Mouse (Mus musculus) liver, embryonic 11.5 days (tissue): ENCODE data around the gene Ptgds. TPM values are rescaled to one million over a fixed set of nuclear protein-coding genes. Genes with fewer than 3 reads are reported as not detected.
A peak's percentile ranks its signal among the peaks of the same experiment; 100 is the strongest.

Experiments used
- ATAC-seq: fragments of 200-750 bp; cut with Nextera tagmentation; replicated peaks from 2 replicates; pipeline ENCODE4 v1.8.0; 2017; ENCODE audit warnings: moderate number of reproducible peaks, mild to moderate bottlenecking, moderate TSS enrichment, moderate library complexity; ENCODE audit not compliant: low FRiP score
- DNase-seq: peaks from one replicate; pipeline ENCODE4 v3.0.0-alpha.2; 2017; ENCODE audit warnings: low spot score
- H3K27ac ChIP-seq: fragments of 300-500 bp; sonication (generic); 2 replicates; pipeline ENCODE4 v1.5.1; 2014; ENCODE audit warnings: mild to moderate bottlenecking, low read depth, low read length, control low read depth
- H3K27me3 ChIP-seq: fragments of 300-500 bp; sonication (generic); replicated peaks from 2 replicates; pipeline ENCODE4 v1.6.1; 2014; ENCODE audit warnings: low read length, mixed read lengths; ENCODE audit not compliant: control insufficient read depth, insufficient read depth
- H3K36me3 ChIP-seq: fragments of 300-500 bp; sonication (generic); 2 replicates; pipeline ENCODE4 v1.6.1; 2014; ENCODE audit warnings: mild to moderate bottlenecking, low read length, moderate library complexity, mixed read lengths; ENCODE audit not compliant: control insufficient read depth, insufficient read depth
- H3K4me1 ChIP-seq: fragments of 300-500 bp; sonication (generic); replicated peaks from 2 replicates; pipeline ENCODE4 v1.6.1; 2014; ENCODE audit warnings: low read length, mixed read lengths; ENCODE audit not compliant: control insufficient read depth, insufficient read depth
- H3K4me2 ChIP-seq: fragments of 300-500 bp; sonication (generic); 2 replicates; pipeline ENCODE4 v1.6.1; 2014; ENCODE audit warnings: mild to moderate bottlenecking, control low read depth, moderate library complexity
- H3K4me3 ChIP-seq: fragments of 300-500 bp; sonication (generic); 2 replicates; pipeline ENCODE4 v1.5.1; 2014; ENCODE audit warnings: low read depth, low read length, control low read depth
- H3K9ac ChIP-seq: fragments of 300-500 bp; sonication (generic); 2 replicates; pipeline ENCODE4 v1.6.1; 2014; ENCODE audit warnings: low read depth, low read length, control low read depth
- H3K9me3 ChIP-seq: fragments of 300-500 bp; sonication (generic); 2 replicates; pipeline ENCODE4 v1.6.1; 2016; ENCODE audit warnings: low read length, inconsistent platforms, mixed read lengths; ENCODE audit not compliant: control insufficient read depth
- WGBS: fragments of 180-500 bp; shearing (Covaris S2); extraction: QIAGEN DNeasy Blood & Tissue Kit; methylation state at CpG from one replicate; pipeline ENCODE4 v1.1.7; 2014; 5-methylcytosine and 5-hydroxymethylcytosine counted together
- polyA plus RNA-seq: library from polyadenylated mRNA; unstranded; fragments of >200 nt; fragmentation: Nextera tagmentation; extraction: Ambion mirVana; gene quantifications from 2 replicates; pipeline ENCODE4 v1.2.1, GENCODE M21; 2014

The Ptgds gene
- polyA plus RNA-seq, 1 experiment from 2014 or later = not detected

- Histone ChIP-seq H3K27me3 (no peaks in the 10 kb centered on the region), H3K4me2 (peak overlapping the region; percentile 98), H3K4me3 (peak overlapping the region; percentile 81), H3K36me3 (no peaks in the 10 kb centered on the region), H3K9ac (peak overlapping the region; percentile 82), H3K9me3 (no peaks in the 10 kb centered on the region), H3K27ac (peak overlapping the region; percentile 79), H3K4me1 (peaks cover 11% of the 10 kb centered on the region)
- no peak for DNase-seq
- WGBS = 45% methylated on average over 5 of the region's 5 CpGs
- 0 out of 2 replicates have a peak, but pooled peaks have one; percentile 8 for ATAC-seq
Measured at GRCm38 (mm10) chr2:25460135-25460534, 9.7 kb downstream of the Ptgds start.

DNA sequence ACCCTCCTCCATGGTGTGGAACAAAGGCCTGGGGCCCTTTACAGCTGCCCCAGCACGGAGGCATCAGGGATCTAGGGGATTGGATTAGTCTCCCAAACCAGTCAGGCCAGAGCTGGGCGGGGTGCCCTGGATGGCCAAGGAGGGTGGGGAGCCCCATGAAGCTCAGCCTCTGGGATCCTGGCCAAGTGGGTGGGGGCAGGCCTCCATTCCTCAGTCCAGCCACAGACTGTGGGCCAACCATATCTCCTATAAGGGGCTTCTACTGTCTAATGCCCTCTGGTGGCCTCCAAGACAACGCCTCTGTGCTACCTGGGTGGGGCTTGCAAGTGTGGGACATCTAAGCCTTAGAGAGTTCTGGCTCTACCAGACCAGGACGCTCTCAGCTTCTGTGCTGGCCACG is 10.9 kb downstream of the Ptgds start:
- Histone ChIP-seq H3K27me3 (no peaks in the 10 kb centered on the region), H3K4me3 (no peak overlapping the region), H3K27ac (no peak overlapping the region), H3K9ac (no peak overlapping the region), H3K4me1 (peaks cover 11% of the 10 kb centered on the region), H3K36me3 (no peaks in the 10 kb centered on the region), H3K4me2 (no peak overlapping the region), H3K9me3 (no peaks in the 10 kb centered on the region)
- no peak for ATAC-seq
- DNase-seq = no peak
- 80% methylated on average over 5 of the region's 5 CpGs for WGBS

DNA sequence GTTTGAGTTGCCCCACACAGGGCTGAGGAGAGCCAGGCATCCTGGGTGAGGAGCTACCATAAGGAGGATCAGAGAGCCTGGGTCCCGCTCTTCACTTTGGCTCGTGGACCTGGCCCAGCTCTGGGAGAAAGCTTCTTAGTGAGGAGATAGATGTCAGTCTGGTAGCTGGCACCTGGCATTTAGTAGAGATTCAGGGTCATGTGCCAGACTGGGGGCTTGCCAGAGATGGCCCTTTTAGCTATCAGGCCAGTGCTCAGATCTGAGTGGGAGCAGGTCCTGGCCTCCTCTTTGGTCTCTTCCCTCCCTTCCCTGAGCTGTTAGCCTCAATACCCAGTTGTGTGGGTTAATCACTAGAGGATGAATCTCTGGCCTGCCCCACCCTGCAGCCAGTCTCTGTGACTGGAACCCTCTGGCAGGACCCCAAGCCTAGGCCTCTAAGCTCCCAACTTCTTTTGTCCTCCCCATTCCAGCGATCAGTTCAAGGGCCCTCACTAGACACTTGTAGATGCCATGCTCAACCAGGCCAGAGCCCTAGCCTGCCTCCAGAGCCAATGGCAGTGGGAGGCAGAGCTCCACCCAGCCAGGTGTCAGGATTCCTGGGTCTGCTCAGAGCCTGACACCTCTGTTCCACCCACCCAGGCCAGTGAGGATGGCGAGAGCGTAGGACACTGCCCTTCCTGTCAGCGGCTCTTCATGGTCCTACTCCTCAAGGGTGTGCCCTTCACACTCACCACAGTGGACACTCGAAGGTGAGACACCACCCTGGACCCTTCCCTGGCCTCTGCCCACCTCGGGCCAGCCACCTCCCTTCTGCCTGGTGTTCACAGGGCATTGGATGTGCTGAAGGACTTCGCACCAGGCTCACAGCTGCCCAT is 12.6 kb downstream of the Ptgds start:
- no peak overlapping the region for H3K27ac ChIP-seq
- H3K36me3 ChIP-seq = no peaks in the 10 kb centered on the region
- DNase-seq = no peak
- no peaks in the 10 kb centered on the region for H3K9me3 ChIP-seq
- no peak for ATAC-seq
- no peak overlapping the region for H3K4me3 ChIP-seq
- H3K9ac ChIP-seq = no peak overlapping the region
- no peak overlapping the region for H3K4me2 ChIP-seq
- WGBS = 81% methylated on average over 9 of the region's 9 CpGs
- peaks cover 11% of the 10 kb centered on the region for H3K4me1 ChIP-seq
- no peaks in the 10 kb centered on the region for H3K27me3 ChIP-seq

DNA sequence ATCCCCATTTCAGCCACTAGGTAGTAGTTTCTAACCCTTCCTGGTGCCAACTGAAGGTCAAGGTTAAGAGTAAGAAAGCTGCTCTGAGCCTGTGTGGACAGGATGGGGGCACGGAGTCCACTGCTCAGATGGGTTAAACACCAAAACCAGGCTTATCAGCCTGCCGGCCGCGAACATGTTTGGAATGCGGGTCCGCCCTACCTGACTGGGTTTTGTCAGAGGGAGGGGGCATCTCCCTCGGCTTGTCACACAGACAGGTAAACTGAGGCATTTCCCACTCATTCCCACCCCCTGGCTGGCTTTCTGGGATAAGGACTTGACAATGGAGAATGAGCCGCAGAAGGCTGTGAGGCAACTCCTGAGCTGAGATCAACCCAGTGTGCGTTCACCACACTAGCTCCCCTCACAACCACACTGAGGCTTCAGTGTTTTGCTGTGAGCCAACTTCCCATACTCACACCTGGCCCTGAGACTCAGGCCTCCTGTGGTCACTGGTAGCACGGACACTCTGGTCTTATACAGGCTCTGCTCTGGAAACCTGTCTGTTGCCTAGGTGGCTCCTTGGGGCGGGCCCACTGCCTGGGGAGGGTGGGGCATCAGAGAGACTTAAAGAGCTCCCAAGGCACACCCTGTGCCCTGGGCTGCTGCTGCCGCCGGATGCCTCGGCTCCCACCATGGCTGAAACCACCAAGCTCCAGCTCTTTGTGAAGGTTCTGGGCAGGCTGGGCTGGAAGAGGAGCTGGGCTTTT is 13.5 kb downstream of the Ptgds start, which contains the start of gene Clic3:
Gene Clic3 (plus strand): TSS at position 634 of the 749 bp plus-strand sequence.
- no peak for DNase-seq
- Histone ChIP-seq H3K4me3 (no peak within 1 kb of the TSS), H3K4me1 (peaks cover 11% of the 10 kb centered on the region), H3K27me3 (no peaks in the 10 kb centered on the region), H3K27ac (no peak within 1 kb of the TSS), H3K9me3 (no peaks in the 10 kb centered on the region), H3K4me2 (no peak within 1 kb of the TSS), H3K9ac (no peak within 1 kb of the TSS), H3K36me3 (no peaks in the 10 kb centered on the region)
- ATAC-seq = no peak
- 55% methylated on average over 14 of the region's 14 CpGs for WGBS

DNA sequence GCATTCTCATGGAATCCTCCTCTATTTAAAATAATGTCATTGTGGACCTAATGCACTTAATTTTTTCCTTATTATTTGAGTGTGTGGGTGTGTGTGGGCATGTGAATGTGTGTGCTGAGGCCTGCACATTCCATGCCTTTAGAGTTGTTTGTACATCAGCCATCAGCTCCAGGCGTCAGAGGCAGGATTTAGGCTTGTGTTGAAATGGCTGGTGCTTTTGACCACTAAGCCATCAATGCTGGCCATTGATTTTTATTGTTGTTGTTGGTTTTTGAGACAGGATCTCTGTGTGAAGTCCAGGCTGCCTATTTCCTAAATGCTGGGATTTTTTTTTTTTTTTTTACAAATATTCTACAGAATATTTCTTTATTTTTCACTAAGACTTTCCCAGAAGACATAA is 16.9 kb downstream of the Ptgds start:
- H3K4me3 ChIP-seq = no peak overlapping the region
- 47% methylated on average over 1 of the region's 1 CpGs for WGBS
- no peak overlapping the region for H3K4me2 ChIP-seq
- no peaks in the 10 kb centered on the region for H3K4me1 ChIP-seq
- H3K36me3 ChIP-seq = no peaks in the 10 kb centered on the region
- no peak for ATAC-seq
- no peaks in the 10 kb centered on the region for H3K27me3 ChIP-seq
- no peak overlapping the region for H3K9ac ChIP-seq
- no peaks in the 10 kb centered on the region for H3K9me3 ChIP-seq
- no peak overlapping the region for H3K27ac ChIP-seq
- no peak for DNase-seq

DNA sequence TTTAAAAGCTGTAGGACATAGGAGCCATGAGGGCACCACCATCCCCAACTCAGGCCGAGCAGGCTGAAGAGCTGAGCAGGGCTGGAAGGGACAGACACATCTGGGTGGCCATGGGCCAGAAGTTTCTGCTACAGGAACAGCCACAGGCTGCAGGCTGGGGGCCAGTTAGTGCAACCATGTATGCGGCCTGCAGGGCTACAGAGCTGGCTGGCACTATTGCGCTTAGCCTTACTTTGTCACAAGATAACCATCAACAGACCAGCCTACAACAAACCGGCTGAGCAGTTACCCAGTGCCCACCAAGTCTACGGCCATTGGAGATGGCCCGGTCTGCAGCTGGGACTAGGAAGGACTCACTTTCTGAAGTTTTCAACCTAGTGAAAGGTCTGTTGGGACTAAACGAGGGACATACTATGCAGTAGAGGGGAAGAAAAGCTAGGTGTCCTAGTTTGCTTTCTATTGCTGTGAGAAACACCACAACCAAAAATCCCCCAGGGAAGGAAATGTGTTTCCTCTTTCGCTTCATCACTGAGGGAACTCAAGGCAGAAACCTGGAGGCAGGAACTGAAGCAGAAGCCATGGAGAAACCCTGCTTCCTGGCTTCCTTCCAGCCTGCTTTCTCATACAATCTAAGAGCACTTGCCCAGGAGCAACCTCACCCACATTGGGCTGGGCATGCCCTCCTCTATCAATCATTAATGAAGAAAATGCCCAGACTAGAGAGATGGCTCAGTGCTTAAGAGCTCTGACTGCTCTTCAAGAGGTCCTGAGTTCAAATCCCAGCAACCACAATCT is 18.8 kb downstream of the Ptgds start:
- WGBS = 71% methylated on average over 8 of the region's 8 CpGs
- Histone ChIP-seq H3K4me1 (no peaks in the 10 kb centered on the region), H3K27me3 (no peaks in the 10 kb centered on the region), H3K36me3 (no peaks in the 10 kb centered on the region), H3K27ac (no peak overlapping the region), H3K9me3 (no peaks in the 10 kb centered on the region), H3K9ac (no peak overlapping the region), H3K4me3 (no peak overlapping the region), H3K4me2 (no peak overlapping the region)
- DNase-seq (no peak), ATAC-seq (no peak)

DNA sequence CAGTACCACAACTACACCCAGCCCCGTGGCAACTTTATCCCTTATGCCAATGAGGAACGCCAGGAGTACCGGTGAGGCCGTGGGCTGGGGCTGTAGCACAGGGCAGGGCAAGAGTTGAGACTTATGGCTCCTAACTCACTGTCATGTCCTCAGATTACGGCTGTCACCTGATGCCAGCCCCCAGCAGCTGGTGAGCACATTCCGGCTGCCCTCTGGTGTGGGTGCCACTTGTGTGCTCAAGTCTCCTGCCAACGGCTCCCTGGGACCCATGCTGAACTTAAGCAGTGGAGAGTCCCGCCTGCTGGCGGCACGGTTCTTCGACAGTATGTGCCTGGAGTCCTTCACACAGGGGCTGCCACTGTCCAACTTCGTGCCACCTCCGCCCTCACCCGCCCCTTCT is 27.2 kb downstream of the Ptgds start:
- no peak overlapping the region for H3K9ac ChIP-seq
- no peak overlapping the region for H3K27ac ChIP-seq
- H3K9me3 ChIP-seq = no peaks in the 10 kb centered on the region
- H3K4me3 ChIP-seq = no peak overlapping the region
- WGBS = 82% methylated on average over 14 of the region's 14 CpGs
- no peak overlapping the region for H3K4me2 ChIP-seq
- ATAC-seq = no peak
- no peaks in the 10 kb centered on the region for H3K4me1 ChIP-seq
- H3K36me3 ChIP-seq = no peaks in the 10 kb centered on the region
- H3K27me3 ChIP-seq = no peaks in the 10 kb centered on the region
- no peak for DNase-seq

DNA sequence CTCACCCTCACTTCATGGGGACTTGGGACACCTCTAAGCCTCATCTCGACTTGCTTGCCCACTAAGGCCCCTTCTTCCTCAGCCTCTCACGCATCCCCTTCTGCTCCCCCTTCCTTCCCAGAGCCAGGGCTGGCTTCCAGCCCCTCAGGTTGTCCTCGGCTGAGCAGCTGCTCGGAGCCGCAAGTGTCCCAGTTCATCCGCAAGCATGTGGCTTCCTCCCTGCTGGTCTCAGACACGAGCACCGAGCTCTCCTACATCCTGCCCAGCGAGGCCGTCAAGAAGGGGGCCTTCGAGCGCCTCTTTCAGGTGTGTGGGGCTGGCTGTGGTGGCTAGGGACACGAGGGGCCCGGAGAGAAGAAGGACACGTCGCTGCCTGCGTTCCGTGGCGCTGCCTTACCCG is 28.8 kb downstream of the Ptgds start:
- H3K9ac ChIP-seq = no peak overlapping the region
- no peaks in the 10 kb centered on the region for H3K4me1 ChIP-seq
- H3K4me3 ChIP-seq = no peak overlapping the region
- DNase-seq = no peak
- ATAC-seq = no peak
- no peak overlapping the region for H3K4me2 ChIP-seq
- H3K9me3 ChIP-seq = no peaks in the 10 kb centered on the region
- no peaks in the 10 kb centered on the region for H3K27me3 ChIP-seq
- no peaks in the 10 kb centered on the region for H3K36me3 ChIP-seq
- H3K27ac ChIP-seq = no peak overlapping the region
- WGBS = 81% methylated on average over 20 of the region's 20 CpGs
